Comparison of ENCODE assay signal across 16 mouse cellular contexts in genomic region chr5:143999409-143999808, GRCm38 (mm10). TPM values are rescaled to one million over a fixed set of nuclear protein-coding genes. Genes with fewer than 3 reads are reported as not detected.
DNase-seq lines count a peak whose midpoint lies in the region; ATAC-seq and TF ChIP-seq lines count a peak whose summit lies in the region.
"Had no signal": no experiment of that assay in that cellular context is flagged by ENCODE, and none has a peak within 500 bp of the region (broad histone marks: within the 10 kb centered on the region; RNA-seq: fewer than 3 reads in every experiment).

No protein-coding gene starts in this region.

- no peak overlapping the region for H3K9ac ChIP-seq in forebrain, embryonic 11.5 days (ENCODE audit: low read length)
- H3K9ac ChIP-seq: embryonic facial prominence, embryonic 13.5 days; heart, embryonic 15.5 days; liver, embryonic 15.5 days had no signal

- no peak overlapping the region for H3K4me3 ChIP-seq in layer of hippocampus, adult 2 months
- H3K4me3 ChIP-seq in forebrain, embryonic 11.5 days (ENCODE audit: low read depth, low read length), result no peak overlapping the region
- H3K4me3 ChIP-seq: embryonic facial prominence, embryonic 13.5 days; heart, embryonic 15.5 days; liver, embryonic 15.5 days had no signal

- H3K4me1 ChIP-seq in forebrain, embryonic 11.5 days (replicated peaks; ENCODE audit: control insufficient read depth, insufficient read depth, low read length), result no peaks in the 10 kb centered on the region
- H3K4me1 ChIP-seq: embryonic facial prominence, embryonic 13.5 days; liver, embryonic 15.5 days had no signal

- H3K9me3 ChIP-seq in forebrain, embryonic 11.5 days (ENCODE audit: control insufficient read depth, low read length), result no peaks in the 10 kb centered on the region; the same call in 1 of the 2 replicates
- H3K9me3 ChIP-seq: embryonic facial prominence, embryonic 13.5 days; heart, embryonic 15.5 days; liver, embryonic 15.5 days had no signal

- TF ChIP-seq CTCF in layer of hippocampus, adult 2 months (conservative IDR thresholded peaks at IDR 0.05), result peak; percentile 64

- H3K27me3 ChIP-seq in forebrain, embryonic 11.5 days (ENCODE audit: control insufficient read depth, insufficient read depth, low read length), result no peaks in the 10 kb centered on the region
- H3K27me3 ChIP-seq: embryonic facial prominence, embryonic 13.5 days; heart, embryonic 15.5 days; liver, embryonic 15.5 days had no signal

- DNase-seq in cerebellum, postnatal 10 days, result peak; percentile 27 to 38
- DNase-seq in cerebellum, adult 11 months, result no peak
- DNase-seq in layer of hippocampus, adult 2 months (ENCODE audit: low spot score in 2 of 2), result no peak
- no peak for DNase-seq in layer of hippocampus, adult 9-11 months
- peak; percentile 26 for DNase-seq in 416B (ENCODE audit: low read depth)
- DNase-seq in c-Kit-negative CD71-positive TER-119-positive erythroid progenitor cells, embryonic 14.5 days (ENCODE audit: low read depth, low spot score), result peak; percentile 40
- no peak for DNase-seq in forebrain, embryonic 11.5 days (ENCODE audit: low spot score)
- no peak for DNase-seq in adrenal gland, adult 2 months
- DNase-seq: cerebellum, adult 18-20 months; layer of hippocampus, postnatal 36 days; thymus, postnatal 14 days had no signal

- H3K4me2 ChIP-seq in forebrain, embryonic 11.5 days (ENCODE audit: low read depth, low read length, severe bottlenecking), result no peak overlapping the region
- H3K4me2 ChIP-seq: embryonic facial prominence, embryonic 13.5 days; heart, embryonic 15.5 days; liver, embryonic 15.5 days had no signal

- H3K36me3 ChIP-seq in forebrain, embryonic 11.5 days (ENCODE audit: control insufficient read depth, insufficient read depth, low read length), result peaks cover 12% of the 10 kb centered on the region; the same call in 1 of the 2 replicates

- ATAC-seq in forebrain, embryonic 11.5 days (replicated peaks; ENCODE audit: low FRiP score), result no peak
- ATAC-seq: intestine, embryonic 16.5 days had no signal

- 79% methylated on average over 1 of the region's 1 CpGs for WGBS in forebrain, embryonic 11.5 days

- no peak overlapping the region for H3K27ac ChIP-seq in layer of hippocampus, adult 2 months
- no peak overlapping the region for H3K27ac ChIP-seq in forebrain, embryonic 11.5 days (ENCODE audit: low read depth, low read length)
- H3K27ac ChIP-seq: embryonic facial prominence, embryonic 13.5 days; heart, embryonic 15.5 days; liver, embryonic 15.5 days had no signal

RNA-seq across cellular contexts. Expression of gene Ccz1, which starts 15.3 kb away (rescaled TPM):
- 10 to 100 TPM; 37.1 to 41.2 TPM for total RNA-seq in layer of hippocampus, adult 2 months (2021)
- polyA plus RNA-seq in forebrain, embryonic 11.5 days (2014; fragmentation: Nextera tagmentation; extraction: Ambion mirVana), result 115 and 117 TPM in 2 replicates
- total RNA-seq in adrenal gland, adult 2 months (2021), result 10 to 100 TPM; 51.1 to 57.1 TPM
- polyA plus RNA-seq in adrenal gland, adult 2 months (2012; rRNA removed), result 3.5 and 6.6 TPM in 2 replicates

RNA-seq across cellular contexts. Expression of gene Ocm, which starts 27.1 kb away (rescaled TPM):
- not detected for total RNA-seq in layer of hippocampus, adult 2 months (2021)
- not detected in 2 replicates for polyA plus RNA-seq in forebrain, embryonic 11.5 days (2014; fragmentation: Nextera tagmentation; extraction: Ambion mirVana)
- not detected for total RNA-seq in adrenal gland, adult 2 months (2021)
- not detected in 2 replicates for polyA plus RNA-seq in adrenal gland, adult 2 months (2012; rRNA removed)
- total RNA-seq: layer of hippocampus, postnatal 36 days had no signal
- polyA plus RNA-seq: C2C12; embryonic facial prominence, embryonic 13.5 days; heart, embryonic 15.5 days; intestine, embryonic 16.5 days; liver, embryonic 15.5 days had no signal

Comparison
In these comparisons a context has a peak if more than half of its experiments do, and no peak if none do; other contexts are left out.
1. DNase-seq: peak in cerebellum, postnatal 10 days (2 of 2), 416B (single experiment) and c-Kit-negative CD71-positive TER-119-positive erythroid progenitor cells, embryonic 14.5 days (single experiment); none in cerebellum, adult 11 months (single experiment), layer of hippocampus, adult 2 months (0 of 2), layer of hippocampus, adult 9-11 months (single experiment), forebrain, embryonic 11.5 days (single experiment) and adrenal gland, adult 2 months (single experiment).